Mouse (Mus musculus) left cerebral cortex, postnatal 25 days (tissue): ENCODE measurements around the gene Rpusd2. TPM values are rescaled to one million over a fixed set of nuclear protein-coding genes. Genes with fewer than 3 reads are reported as not detected.

Experiments used
- DNase-seq, 2 experiments: peaks; one replicate each; pipeline ENCODE4 v3.0.0; 2022; ENCODE audit warnings: low spot score in 2 of 2, mixed read lengths in 1 of 2
- intact Hi-C: fragments of 180-260 bp; cut with DNase I; formaldehyde crosslinking; loops from one replicate; pipeline ENCODE4 v1.15.1; 2025
- total RNA-seq, 2 experiments: library from RNA; stranded (reverse); gene quantifications; 2 replicates each; pipeline ENCODE4 v1.2.3; 2021

Gene Rpusd2
- total RNA-seq, 2 experiments from 2014 or later, result 7.6 to 7.7 TPM

DNA sequence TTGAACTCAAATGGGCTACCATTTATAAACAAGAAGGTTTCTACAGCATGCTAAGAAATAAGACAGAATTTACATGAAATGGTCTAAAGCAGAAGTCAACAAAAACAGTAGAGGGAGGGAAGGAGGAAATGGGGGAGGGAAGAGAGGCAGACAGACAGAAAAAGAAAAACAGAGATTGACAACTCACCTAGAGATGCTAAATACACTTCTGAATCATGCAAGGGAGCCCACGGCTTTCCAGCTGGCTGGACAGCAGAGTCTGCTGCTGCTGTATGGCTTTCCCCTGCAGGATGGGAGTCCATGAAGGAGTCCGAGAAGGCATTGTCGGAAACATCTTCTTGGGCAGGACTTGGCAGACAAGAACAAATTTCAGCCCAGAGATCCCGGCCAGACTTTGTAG is 7.6 kb upstream of the Rpusd2 start:
- DNase-seq, result no peak
- intact Hi-C loops, result no loop called here

DNA sequence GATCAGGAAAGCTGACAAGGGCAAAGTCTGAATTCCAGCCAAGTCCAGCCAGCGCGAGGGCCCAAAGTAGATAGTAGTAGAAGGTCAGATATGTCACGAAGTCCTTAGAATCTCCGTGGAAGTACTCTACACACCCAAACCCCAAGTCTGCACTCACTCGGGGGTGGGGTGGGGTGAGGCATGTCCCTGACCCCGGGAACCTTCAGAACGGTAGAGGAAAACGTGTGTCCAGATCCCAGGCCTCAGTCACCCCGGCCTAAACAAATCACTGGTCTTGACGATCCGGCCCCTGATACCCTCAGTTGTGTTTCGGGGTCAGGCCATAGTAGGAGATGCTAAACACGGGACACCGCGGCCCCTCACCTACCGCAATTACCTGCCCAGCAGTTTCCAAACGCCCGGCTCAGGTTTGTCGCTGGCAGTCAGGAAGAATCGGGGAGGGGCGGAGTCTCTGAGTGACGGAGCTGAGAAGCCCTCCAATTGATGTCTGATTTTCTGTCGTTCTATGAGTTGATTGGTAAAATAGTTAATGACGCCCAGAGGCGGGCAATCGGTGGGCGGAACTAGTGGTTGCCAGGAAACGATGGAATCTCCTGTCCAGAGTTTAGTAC is 5.5 kb upstream of the Rpusd2 start, which contains the start of gene Ccdc32:
Ccdc32 (minus strand) TSS at position 453 of the 611 bp plus-strand sequence.
- intact Hi-C loops, result no loop called here
- DNase-seq, result peak; percentile 94 to 99

DNA sequence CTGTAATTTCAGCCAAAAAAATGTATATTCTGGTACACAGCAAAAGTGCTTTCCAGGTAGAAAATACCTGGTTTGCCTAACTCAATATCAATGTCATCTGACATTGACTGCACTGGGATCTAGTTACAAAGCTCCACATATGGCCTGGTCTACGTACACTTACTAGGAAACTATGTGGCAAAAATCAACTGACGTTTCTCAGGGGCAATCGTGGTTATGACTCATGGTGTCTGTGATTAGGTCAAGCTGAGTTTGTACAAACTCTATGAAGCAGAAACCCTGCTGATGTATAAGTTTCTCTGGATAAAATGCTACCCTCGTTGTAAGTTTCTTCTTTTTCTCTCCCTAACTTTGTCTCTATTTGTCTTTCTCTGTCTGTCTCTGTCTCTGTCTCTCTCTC is 2.4 kb upstream of the Rpusd2 start:
- DNase-seq, result no peak
- intact Hi-C loops, result no loop called here

DNA sequence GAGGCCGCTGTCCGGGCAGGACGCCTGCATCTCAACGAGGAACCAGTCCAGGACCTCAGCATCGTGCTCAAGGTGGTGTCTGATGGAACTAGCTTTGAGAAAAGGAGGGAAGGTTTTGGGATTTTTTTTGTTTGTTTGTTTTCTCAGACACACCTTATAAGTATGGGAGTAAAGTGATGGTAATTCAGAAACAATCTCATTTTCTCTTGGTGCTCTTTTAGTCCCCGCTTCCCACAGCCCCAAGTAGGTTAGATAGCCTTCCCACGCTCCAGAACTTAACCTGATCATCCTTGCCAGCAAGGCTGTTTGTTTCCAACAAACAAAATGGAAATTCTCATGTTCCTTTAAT is 781 bp downstream of the Rpusd2 start:
- intact Hi-C loops, result no loop called here
- DNase-seq, result no peak

DNA sequence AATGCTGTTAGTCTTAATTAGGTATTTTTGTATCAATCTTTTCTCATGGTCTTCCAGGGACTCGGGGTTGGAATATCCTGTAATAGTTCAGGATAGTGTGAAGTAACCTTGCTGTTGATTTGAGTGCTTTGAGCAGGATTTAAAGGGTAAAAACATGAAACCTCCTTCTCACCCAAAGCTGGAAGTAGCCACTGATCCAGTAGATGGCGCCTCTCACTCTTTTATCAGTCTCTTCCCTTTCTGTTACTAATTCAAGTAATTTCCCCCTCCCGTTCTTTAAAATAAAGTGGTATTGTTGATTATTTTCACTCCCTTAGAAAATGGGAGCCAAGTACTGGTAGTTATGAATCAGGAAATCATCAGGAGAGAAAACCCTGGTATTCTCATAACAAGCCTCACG is 6.3 kb downstream of the Rpusd2 start:
- DNase-seq, result peak; percentile 31 to 51
- intact Hi-C loops, result loop anchor here (5.0 kb wide), 1 partner anchor 146 kb away; no protein-coding TSS in a partner anchor

DNA sequence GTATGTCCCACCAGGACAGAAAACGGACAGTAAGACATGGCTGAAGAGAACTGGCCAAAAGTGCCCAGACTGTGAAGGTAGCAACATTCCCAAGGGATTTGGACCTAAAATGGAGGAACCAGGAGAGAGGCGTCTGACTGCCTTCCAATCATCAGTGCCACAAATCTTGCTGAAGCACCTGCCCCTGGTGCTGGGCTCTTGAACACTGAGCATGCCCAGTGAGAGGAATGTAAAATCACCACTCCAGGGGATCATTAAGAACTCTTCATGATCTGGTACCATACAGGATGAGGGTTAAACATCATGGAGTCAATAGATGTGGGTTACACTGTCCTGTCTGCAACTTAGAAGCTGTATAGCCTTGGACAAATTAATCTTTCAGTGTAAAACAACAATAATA is 10.6 kb downstream of the Rpusd2 start:
- no peak for DNase-seq
- intact Hi-C loops, result loop anchor here (5.0 kb wide), 2 partner anchors 67 to 112 kb away; partner anchors contain the start of genes Rad51 and Rmdn3

DNA sequence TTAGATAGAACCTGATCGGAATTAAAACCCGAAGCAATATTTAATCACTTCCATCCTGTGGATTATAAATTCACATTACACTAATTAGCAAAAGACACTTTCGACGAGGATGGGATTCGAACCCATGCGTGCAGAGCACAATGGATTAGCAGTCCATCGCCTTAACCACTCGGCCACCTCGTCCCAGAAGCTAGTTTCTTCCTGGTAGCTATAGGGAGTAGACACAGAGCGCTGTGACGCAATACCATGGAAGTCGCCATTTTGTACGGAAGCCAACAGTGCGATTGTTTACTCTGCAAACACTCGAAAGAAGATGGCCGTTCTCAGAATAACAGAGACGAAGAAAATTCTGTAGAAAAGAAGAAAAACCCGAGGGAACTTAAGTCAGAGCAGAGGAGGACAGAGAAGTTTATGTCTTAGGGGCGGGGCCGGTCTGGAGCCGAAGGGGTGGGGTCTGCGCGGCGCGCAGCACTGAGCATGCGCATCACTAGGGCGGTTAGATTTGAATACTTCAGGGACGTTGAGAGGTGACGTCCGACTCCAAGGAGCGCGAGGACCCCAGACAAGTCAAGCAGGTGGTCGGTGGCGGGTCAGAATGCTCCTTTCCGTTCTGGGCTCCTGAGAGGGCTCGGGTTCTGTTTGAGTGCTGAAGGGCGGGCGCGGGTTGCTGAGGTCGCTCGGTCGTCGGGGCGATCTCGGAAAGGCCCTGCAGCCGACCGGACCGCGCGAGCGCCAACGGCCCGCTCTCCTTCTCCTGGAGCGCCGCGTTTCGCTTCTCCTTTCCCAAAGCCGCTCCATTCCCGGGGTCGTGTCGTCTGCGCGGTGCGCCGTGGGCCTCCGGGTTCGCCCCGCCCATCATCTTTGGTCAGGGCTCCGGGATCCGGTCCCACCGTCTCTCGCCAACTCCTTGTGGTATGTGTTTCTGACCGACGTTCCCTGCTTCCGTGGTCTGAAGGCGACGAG is 12.3 kb downstream of the Rpusd2 start, which contains the start of gene Knl1:
Knl1 (plus strand) TSS at position 471 of the 963 bp plus-strand sequence.
- intact Hi-C loops, result loop anchor here (5.0 kb wide), 2 partner anchors 65 to 110 kb away; partner anchors contain the start of genes Rad51 and Rmdn3
- DNase-seq, result peak; percentile 98

DNA sequence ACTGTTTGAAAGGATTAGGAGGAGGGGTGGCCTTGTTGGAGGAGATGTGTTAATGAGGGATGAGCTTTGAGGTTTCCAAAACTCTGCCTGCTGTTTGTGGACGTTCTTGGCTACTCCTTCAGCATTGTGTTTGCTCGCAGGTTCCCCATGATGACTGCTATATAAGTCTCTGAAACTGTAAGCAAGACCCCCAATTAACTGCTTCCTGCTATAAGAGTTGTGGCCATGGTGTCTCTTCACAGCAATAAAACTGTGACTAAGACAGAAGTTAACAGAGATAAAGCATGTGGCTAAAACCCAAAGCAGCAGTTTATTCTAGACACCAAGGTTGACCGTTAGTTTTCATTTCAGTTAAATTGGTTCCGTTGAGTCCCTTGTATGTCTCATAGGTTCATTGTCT is 13.3 kb downstream of the Rpusd2 start:
- intact Hi-C loops, result loop anchor here (5.0 kb wide), 2 partner anchors 64 to 109 kb away; partner anchors contain the start of genes Rad51 and Rmdn3
- no peak for DNase-seq

DNA sequence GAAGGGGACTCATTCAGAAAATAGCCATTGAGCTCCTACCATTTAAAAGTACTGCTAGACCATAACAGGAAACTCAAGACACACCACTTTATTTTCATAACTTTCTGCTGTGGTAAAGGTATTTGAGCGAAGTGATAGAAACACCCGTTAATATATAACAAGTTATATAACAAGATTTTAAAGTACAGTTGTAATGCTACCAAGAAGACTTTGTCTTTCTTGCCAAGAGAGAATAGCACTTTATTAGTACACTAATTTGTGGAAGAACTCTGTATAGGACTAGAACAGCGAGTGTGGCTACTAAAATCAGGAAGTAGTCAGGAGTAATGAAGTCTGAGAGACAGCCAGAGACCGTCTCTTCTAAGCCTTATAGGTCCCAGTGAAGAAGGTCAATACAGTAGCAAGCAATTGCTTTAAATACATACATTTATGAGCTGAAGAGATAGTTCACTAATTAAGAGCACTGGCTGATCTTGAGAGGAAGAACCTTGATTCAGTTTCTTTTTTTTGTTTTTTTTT is 15.6 kb downstream of the Rpusd2 start:
- intact Hi-C loops, result no loop called here
- DNase-seq, result no peak

DNA sequence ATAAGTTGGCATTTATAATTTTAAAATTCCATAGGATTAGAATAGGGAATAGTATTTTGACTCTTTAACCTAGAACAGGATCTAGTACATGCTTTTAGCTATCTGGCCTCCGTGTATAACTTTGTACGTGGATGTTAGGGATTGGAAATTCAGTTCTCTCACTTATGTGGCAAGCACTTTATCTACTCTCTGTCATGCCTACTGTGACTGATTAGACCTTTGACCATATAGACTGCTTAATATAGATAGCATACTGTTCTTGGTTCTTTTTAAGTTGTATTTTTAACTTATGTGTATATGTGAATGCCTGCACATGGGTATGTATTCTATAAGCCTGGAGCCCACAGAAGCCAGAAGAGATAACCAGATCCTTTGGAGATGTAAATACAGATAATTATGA is 25.5 kb downstream of the Rpusd2 start:
- DNase-seq, result no peak
- intact Hi-C loops, result no loop called here

DNA sequence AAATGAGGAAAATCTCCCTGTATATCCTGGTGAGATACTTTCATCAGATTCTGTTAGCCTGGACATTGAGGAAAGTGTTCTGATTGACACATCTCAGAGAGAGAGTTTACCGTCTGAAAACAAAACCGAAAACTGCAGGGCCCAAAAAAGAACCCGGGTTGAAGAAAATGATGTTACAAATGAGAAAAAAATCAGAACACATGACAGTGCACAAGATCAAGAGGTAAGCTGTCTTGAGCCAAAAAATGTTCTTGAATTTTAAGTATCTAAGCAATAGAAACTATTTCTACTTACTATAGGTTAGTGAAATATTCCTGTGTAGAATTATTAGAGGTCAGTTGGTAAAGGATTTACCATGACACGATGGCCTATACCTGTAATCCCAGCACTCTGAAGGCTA is 37.8 kb downstream of the Rpusd2 start:
- no peak for DNase-seq
- intact Hi-C loops, result no loop called here

DNA sequence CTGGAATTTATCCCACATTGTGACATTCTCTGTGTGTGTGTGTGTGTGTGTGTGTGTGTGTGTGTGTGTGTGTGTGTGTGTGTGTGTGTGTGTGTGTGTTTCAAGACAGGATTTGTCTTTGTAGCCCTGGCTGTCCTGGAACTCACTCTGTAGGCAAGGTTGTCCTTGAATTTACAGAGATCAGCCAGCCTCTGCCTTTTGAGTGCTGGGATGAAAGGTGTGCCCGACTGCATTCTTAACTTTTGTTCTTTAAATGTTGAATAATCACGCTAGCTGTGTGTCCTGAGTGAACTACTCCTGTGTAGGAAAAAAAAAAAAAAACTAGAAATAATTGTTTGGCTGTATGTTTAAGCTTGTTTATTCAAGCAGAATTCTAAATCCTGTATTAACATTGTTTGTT is 51.6 kb downstream of the Rpusd2 start:
- no peak for DNase-seq
- intact Hi-C loops, result no loop called here

Other genes with a start within 250 kb of the Rpusd2 start
- gene Knstrn, start 220.8 kb upstream of the Rpusd2 start, total RNA-seq, result 1 to 10 TPM in 1 of 2 experiments, under 1 TPM in 1; 0.94 to 2.2 TPM
- 10 to 100 TPM; 57.3 to 70.7 TPM for gene Ivd, start 172.8 kb upstream of the Rpusd2 start, total RNA-seq
- gene Bahd1, start 134.4 kb upstream of the Rpusd2 start, total RNA-seq, result 10 to 100 TPM; 38.8 to 41.9 TPM
- 1 to 10 TPM; 2.3 to 2.5 TPM for gene Chst14, start 108.3 kb upstream of the Rpusd2 start, total RNA-seq
- gene Ccdc32, start 5.4 kb upstream of the Rpusd2 start, total RNA-seq, result 10 to 100 TPM; 50.5 to 51.0 TPM
- under 1 TPM; 0.23 to 0.43 TPM for gene Knl1, start 12.3 kb downstream of the Rpusd2 start, total RNA-seq
- under 1 TPM; 0.46 to 0.94 TPM for gene Rad51, start 78.0 kb downstream of the Rpusd2 start, total RNA-seq
- gene Rmdn3, start 122.2 kb downstream of the Rpusd2 start, total RNA-seq, result 10 to 100 TPM; 56.5 to 62.4 TPM
- gene Gchfr, start 133.0 kb downstream of the Rpusd2 start, total RNA-seq, result not detected
- gene Gm14137, start 139.7 kb downstream of the Rpusd2 start, total RNA-seq, result not detected
- gene Zfyve19, start 173.8 kb downstream of the Rpusd2 start, total RNA-seq, result 10 to 100 TPM; 28.8 to 32.2 TPM
- 10 to 100 TPM; 16.4 to 18.5 TPM for gene Dnajc17, start 174.0 kb downstream of the Rpusd2 start, total RNA-seq
- not detected for gene Ppp1r14d, start 195.1 kb downstream of the Rpusd2 start, total RNA-seq
- gene Spint1, start 202.6 kb downstream of the Rpusd2 start, total RNA-seq, result 1 to 10 TPM; 1.3 to 1.4 TPM
- gene Rhov, start 236.5 kb downstream of the Rpusd2 start, total RNA-seq, result 1 to 10 TPM; 7.9 to 9.0 TPM